Mouse (Mus musculus): ENCODE data around the gene Cdca3.

Gene Cdca3

DNA sequence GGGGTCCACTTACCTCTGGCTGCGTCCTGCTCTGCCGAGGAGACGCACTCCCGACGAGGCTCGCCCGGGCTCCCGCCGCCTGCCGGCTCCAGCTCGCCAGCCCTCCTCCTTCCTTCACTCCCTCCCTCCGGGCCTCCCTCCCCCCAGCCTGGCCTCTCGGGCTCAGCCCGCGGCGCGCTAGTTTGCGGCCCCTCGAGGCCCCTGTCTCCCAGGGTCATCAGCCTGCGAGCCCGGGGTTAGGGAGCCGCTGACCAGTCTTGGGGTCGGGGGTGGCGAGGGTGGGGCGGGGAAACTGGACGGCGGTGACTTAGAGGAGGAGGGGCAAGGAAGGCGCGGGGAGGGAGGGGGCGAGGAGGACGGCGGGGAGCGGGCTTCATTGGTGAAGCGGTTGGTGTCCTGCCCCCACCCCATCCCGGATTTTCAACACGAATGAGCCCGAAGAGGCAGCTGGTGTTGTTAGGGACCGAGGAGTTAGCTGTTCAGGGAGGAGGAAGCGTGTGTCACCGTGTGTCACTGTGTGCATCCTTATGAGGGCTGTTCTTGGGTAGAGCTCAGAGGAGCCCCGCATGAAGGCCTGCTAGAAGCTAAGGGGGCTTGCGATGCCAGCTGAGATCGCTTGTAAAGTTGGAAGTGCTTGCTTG is 34.4 kb downstream of the Cdca3 start, which contains the start of gene Gpr162:
TSS of gene Gpr162 (minus strand) at position 326 of the 641 bp plus-strand sequence.
- peak; percentile 72 for DNase-seq (ENCODE audit: low read depth, low spot score)

DNA sequence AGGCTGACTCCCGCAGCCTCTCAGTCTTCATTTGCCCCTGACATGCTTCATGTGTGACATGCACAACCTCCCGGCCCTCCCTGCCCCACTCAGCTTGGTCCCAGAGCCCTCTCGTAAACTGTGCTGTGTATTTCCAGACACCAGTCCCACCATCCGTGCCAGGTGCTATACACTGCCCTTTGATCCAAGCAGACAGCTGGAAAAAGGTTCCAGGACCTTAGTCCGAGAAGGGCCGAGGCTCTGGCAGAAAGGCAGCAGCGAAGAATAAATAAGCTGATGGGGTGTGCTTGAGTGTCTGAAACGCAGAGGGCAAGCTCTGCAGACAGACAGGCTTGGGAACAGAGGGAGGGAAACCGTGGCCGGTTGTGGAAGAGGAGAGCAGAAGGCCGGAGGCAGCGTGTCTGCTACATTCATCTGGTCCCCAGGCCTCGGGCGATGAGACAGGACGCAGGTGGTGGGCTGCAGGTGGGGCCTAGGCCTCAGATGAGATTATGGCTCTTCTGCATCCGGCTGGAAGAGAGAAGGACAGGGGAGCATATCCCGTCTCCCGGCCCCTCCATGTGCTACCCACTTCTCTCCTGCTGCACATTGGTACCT is 36.5 kb downstream of the Cdca3 start:
- no peak for DNase-seq (ENCODE audit: low read depth, low spot score)

DNA sequence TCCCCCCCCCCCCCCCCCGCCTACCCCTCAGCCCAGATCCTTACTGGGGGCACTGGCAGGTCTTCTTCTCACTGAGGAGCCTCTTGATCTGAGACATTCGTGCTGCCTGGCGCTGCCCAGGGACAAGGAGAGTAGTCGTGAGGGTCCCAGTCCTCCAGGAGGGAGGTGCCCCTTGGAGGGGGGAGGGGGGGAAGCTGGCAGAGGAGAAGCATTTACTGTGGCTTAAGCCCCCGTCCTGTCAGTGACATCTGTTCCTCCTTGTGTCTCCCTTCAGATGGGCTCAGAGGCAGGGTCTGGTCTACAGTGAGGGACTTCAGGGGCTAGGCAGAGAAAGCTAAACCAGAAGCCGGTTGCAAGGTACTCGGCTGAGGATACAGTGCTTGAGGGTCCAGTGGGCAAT is 37.2 kb downstream of the Cdca3 start:
- DNase-seq (ENCODE audit: low read depth, low spot score) = no peak

DNA sequence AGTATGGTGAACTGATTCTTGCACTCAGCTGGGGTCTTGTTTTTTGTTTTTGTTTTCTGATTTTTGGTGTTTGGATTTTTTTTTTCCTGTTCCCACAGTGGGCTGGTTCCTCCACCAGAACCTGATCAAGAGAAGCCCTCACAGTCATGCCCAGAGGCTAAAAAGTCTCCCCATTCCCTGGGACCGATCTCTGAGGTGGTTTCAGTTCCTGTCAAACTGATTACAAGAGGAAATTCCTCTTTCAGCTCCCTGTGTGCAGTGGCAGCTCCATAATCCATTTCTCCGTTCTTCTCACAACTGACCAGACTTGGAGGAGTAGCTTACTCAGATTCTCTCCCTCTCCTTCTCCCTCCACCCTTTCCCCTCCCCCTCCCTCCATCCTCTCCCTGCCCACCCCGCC is 45.0 kb downstream of the Cdca3 start:
- no peak for DNase-seq (ENCODE audit: low read depth, low spot score)

DNA sequence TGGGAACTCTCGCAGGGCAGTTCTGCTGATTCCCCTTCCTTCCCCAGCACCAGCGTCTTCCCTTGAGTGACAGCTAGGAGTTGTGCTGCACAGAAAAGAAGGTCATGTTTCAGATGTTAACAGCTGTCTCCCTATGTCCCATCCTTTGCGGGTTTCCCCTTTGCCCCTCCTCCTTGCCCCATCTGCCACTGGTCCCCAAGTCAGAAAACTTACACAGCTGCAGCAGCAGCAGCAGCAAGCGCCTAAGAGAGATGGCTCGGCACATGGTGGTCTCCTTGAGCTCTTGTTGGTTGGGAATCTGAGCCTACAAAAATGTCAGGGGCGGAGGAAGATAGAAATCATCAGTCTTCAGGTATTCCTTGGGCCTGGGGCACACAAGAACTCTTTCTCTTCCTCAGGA is 50.0 kb downstream of the Cdca3 start:
- DNase-seq (ENCODE audit: low read depth, low spot score) = no peak

DNA sequence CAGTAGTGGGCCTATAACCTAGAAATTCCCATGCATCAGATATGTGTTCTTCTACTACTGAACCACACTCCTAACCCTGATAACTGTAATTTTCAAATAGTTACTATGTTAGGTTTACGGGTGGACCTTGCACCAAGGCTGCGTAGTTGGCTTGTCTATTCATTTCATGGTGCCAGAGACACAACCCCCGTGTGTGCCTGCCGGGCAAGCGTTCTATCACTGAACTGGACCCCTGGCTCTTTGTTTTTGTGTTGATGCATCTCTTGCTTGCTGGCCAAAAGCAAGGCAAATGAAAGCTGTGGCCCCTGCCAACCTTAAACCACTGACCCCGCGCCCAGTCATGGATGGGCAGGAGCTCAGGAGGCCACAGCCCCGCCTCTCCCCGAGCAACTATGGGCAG is 52.5 kb downstream of the Cdca3 start:
- no peak for DNase-seq (ENCODE audit: low read depth, low spot score)

Measured in CD4-positive, CD25-positive, alpha-beta regulatory T cell, adult 2 months (primary cell).